Mouse (Mus musculus) urinary bladder, postnatal 10 days (tissue): Measurements from ENCODE around the gene AI837181.
"Not testable (repeated sequence)": the region's sequence is repeated elsewhere in the genome, so short reads cannot be mapped to it uniquely, and the experiment has no call there.

Experiments used
- DNase-seq: peaks from one replicate; pipeline ENCODE4 v3.0.0; 2022; ENCODE audit warnings: low spot score

Gene AI837181

GRCm38 (mm10) chr19:5424782-5425741 lies at the start of gene AI837181, which contains the start of gene Drap1:
Gene AI837181, plus strand, starts transcription at chr19:5425144.
Gene Drap1, minus strand, starts transcription at chr19:5424979.
- DNase-seq: peak; percentile 85

DNA sequence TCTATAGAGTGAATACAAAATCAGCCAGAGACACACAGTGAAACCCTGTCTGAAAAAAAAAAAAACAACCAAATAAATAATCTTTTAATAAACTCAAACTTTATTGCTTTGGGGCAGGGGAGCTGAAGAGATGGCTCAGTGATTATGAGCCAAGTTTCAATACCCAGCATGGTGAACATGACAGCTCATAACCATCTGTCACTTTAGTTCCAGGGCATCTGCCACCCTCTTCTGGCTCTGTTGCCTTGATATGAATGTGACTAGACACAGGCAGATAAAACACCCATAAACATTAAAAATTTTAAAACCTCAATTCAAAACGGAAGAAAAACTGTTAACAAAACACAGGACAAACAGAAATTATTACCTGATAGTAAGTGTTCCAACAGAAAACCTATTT lies 47.5 kb upstream of the AI837181 start:
- DNase-seq: no peak

- no peak for DNase-seq
Observed at GRCm38 (mm10) chr19:5383326-5383725, 41.6 kb upstream of the AI837181 start.

GRCm38 (mm10) chr19:5384715-5385114 lies 40.2 kb upstream of the AI837181 start:
- DNase-seq: no peak

DNA sequence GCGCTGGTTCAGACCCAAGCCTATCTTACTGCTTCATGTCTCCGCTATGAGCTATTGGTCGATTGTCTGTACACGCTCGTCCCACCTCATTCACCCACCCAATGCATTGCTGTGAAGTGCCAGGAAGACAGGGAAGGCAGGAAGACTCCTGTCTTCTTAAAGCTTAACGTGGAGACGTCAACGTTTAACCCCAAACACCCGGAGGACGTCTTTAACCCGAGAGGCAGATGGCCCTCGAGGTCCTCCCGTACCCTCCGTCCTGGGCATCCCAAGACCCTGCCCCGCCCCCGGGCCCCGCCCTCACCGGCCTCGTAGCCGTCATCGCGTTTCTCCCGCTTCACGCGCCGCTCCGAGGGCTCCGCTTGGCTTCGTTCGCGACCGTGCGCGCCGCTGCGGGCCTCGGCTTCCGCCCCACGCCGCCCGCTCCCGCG lies 36.9 kb upstream of the AI837181 start:
- no peak for DNase-seq

- peak; percentile 78 for DNase-seq
Observed at GRCm38 (mm10) chr19:5388588-5389242, 36.2 kb upstream of the AI837181 start, which contains the start of gene Sart1. Gene Sart1, minus strand, starts transcription at chr19:5388703.

- DNase-seq: no peak
Observed at GRCm38 (mm10) chr19:5389647-5390046, 35.3 kb upstream of the AI837181 start.

DNA sequence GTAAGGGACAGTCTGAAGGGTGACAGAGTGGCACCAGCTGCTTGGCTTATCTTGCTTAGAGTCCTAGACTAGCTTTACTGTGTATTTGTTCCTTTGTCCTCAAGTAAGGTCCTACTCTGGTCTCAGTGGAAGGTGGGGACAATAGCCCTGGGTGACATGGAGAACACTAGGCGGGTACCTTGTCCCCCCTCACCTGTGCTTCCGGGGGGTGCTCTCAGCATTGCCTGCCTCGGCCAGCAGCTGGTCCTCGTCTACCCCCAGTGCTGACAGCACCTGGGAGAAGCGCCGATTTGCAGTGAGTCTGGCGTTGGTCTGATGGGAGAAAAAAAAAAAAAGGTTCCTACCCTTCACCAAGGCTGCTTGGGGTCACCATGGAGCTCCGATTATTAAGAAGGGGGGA lies 34.5 kb upstream of the AI837181 start:
- DNase-seq: no peak

DNA sequence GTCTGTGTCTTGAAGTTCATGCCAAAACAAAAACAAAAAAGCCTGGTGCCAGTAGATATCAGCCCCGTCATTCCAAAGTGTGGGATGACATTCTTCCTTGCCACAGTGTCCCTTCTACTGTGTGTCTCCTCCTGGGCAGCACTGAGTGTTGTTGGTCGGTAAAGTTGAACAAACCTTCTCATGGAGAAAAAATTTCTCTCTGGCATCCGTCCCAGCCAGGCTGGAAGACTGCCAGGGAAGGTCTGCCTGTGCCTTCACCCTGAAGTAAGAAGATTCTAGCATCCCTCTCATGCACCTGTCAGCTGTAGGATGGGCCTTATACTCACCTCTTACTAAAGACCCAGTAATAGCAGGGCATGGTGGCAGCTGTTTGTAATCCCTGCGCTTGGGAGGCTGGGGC lies 32.1 kb upstream of the AI837181 start:
- DNase-seq: no peak

DNA sequence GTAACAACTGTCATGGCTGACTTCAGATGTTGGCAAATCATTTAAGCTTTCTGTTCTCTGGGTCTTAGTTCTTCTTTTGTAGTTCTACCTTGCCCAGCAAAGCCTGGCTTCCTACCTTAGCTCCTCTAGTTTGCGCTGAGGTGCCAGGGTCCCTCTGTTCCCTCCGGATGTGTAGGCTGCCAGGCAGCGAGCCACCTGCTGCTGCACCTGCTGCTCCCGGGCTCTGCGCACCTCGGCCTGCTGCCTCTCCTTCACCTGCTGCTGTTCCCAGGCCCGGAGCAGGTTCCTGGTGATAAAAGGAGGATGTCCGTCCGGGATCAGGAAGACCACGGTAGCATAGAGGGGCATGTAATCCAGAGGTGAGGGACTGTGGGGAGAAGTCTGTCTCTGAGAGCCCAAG lies 30.8 kb upstream of the AI837181 start:
- no peak for DNase-seq

GRCm38 (mm10) chr19:5395371-5395770 lies 29.6 kb upstream of the AI837181 start:
- DNase-seq: no peak

GRCm38 (mm10) chr19:5401073-5401472 lies 23.9 kb upstream of the AI837181 start:
- not testable (repeated sequence) for DNase-seq

DNA sequence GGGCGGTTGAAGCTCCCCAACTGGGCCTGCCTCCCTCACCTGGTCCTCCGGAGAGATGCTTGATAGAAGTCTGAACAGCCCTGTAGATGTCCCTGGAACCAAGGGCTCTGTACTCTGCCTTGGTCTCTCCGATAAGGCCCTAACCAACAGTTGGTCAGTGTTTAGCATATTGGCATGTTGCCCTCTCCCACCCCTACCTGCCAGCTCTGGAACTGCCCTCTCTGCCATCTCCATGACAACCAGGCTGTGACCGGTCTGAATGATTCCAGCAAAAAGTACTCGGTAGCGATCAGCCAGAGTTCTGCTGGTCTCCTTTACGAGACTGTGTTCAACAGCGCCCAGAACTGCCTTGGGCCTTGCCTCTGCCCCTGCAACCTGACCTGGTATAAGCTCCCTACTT lies 22.7 kb upstream of the AI837181 start, which contains the start of gene Tsga10ip:
Gene Tsga10ip, minus strand, starts transcription at position 234 of the 400 bp plus-strand sequence.
- DNase-seq: no peak

DNA sequence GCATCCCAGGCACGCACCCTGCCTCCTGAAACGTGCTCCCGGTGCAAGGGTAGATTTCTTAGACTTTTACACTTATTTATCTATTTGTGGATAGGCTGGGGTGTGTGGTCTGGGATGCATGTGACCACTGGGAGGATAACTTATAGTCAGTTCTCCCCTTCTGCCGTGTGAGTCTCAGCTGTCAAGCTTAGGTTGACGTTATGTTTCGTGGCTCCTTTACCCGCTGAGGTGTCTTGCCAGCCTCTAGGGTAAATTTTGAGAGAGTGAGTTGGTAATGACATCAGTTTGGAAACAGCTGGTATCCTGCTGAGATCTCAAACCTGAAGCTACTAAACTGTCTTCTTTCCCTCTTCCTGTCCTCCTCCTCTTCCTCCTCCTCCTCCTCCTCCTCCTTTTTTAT lies 19.0 kb upstream of the AI837181 start:
- DNase-seq: no peak

DNA sequence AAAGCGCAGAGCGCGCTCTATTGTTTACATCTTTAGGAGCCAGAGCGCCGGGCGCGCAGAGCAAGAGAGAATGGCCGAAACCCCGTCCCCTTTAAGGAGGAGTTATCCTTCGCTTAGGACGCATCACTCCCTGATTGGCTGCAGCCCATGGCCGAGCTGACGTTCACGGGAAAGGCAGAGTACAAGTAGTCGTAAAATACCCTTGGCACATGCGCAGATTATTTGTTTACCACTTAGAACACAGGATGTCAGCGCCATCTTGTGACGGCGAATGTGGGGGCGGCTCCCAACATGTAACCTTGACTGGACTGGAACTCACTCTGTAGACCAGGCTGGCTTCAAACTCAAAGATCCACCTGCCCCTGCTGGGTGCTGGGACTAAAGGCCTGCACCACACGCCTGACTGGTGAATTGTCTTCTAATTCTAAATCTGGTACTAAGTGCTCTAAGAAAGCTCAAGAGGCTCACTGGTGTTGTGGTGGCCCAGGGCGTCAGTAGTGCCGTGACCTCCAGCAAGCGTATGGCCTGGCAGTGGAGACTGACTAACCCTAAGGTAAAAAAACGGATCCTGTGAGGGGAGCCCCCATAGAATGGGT lies 18.3 kb upstream of the AI837181 start:
- not testable (repeated sequence) for DNase-seq

DNA sequence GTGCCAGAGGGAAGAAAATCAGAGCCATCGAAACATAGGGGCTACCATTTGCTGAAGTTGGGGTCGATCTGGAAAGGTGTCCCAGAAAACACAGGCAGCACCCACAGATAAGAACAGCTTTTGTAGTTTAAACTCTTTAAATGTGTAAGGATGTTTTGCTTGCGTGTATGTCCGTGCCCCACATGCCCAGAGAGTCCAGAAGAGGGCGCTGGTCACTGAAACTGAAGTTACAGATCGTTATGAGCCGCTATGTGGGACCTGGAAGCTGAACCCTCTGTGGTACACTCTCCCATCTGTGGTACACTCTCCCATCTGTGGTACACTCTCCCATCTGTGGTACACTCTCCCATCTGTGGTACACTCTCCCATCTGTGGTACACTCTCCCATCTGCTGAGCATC lies 17.8 kb upstream of the AI837181 start:
- DNase-seq: no peak

GRCm38 (mm10) chr19:5408057-5409001 lies 16.6 kb upstream of the AI837181 start:
- no peak for DNase-seq

DNA sequence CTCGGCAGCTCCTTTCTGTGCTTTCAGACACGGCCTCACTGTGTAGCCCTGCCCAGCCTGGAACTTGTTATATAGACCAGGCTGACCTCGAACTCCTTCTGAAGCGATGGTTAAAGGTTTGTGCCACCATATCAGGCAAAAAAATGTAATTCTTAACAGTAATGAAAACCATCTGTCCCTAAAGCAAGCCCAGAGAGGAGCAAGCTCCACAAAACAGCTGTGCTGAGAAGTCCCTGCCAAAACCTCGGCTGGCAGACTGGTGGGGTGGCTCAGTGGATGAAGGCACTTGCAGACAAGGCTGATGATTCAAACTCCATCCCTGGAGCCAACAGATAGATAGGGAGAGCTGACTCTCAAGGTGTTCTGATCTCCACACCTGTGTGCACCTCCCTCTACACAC lies 15.9 kb upstream of the AI837181 start:
- DNase-seq: no peak

- no peak for DNase-seq
Observed at GRCm38 (mm10) chr19:5410641-5411040, 14.3 kb upstream of the AI837181 start.

GRCm38 (mm10) chr19:5411961-5412360 lies 13.0 kb upstream of the AI837181 start:
- DNase-seq: no peak

DNA sequence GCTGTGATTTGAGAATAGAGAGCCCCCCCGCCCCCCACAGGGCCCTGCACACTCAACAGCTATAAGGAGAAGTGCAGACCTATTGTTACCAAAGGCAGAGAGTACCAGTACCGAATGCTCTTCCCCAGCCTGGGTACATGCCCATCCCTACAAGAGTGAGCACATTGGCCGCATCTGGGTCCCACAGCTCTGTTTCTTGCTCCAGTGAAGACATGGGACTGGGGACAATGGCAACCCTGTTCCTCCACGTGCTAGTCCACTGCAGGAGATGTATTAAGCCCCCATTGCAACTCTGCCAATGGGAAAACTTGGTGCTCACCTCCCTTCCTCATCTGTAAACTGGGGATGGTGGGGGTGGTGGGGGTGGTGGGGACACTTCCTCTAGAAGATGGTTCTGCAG lies 11.1 kb upstream of the AI837181 start:
- no peak for DNase-seq
